ENCODE assay signal across 13 mouse cellular contexts in genomic region chr14:113590811-113591210, GRCm38 (mm10).
DNase-seq lines count a peak whose midpoint lies in the region; ATAC-seq lines count a peak whose summit lies in the region.
"Had no signal": no experiment of that assay in that cellular context is flagged by ENCODE, and none has a peak within 500 bp of the region (broad histone marks: within the 10 kb centered on the region; RNA-seq: fewer than 3 reads in every experiment).

No protein-coding gene starts in this region.

- peak; percentile 21 for DNase-seq in hindbrain, embryonic 14.5 days (ENCODE audit: low spot score)
- peak; percentile 44 for DNase-seq in embryo, embryonic 10 days (ENCODE audit: low spot score)
- peak; percentile 56 for DNase-seq in forelimb bud, embryonic 11.5 days (ENCODE audit: low read depth, low spot score)
- DNase-seq in limb, embryonic 11.5 days (ENCODE audit: low spot score) = peak; percentile 35
- no peak for DNase-seq in thymus, postnatal 14 days
- no peak for DNase-seq in thymus, postnatal 0 days (ENCODE audit: low spot score)
- DNase-seq: adrenal gland, postnatal 36 days; cerebellum, adult 11 months; heart, postnatal 36 days had no signal

- no peaks in the 10 kb centered on the region for H3K36me3 ChIP-seq in hindbrain, embryonic 14.5 days (replicated peaks; ENCODE audit: control insufficient read depth, insufficient read depth)
- H3K36me3 ChIP-seq in hindbrain, embryonic 16.5 days (ENCODE audit: control insufficient read depth, insufficient read depth, low read length) = no peaks in the 10 kb centered on the region
- H3K36me3 ChIP-seq in limb, embryonic 11.5 days (ENCODE audit: control insufficient read depth, insufficient read depth, low read length) = no peaks in the 10 kb centered on the region

- no peaks in the 10 kb centered on the region for H3K27me3 ChIP-seq in hindbrain, embryonic 14.5 days (ENCODE audit: control insufficient read depth, insufficient read depth, low read length)
- H3K27me3 ChIP-seq in hindbrain, embryonic 16.5 days (replicated peaks; ENCODE audit: control insufficient read depth, insufficient read depth, low read length) = no peaks in the 10 kb centered on the region
- H3K27me3 ChIP-seq in limb, embryonic 11.5 days (ENCODE audit: control insufficient read depth, insufficient read depth, low read length) = no peaks in the 10 kb centered on the region

- no peaks in the 10 kb centered on the region for H3K9me3 ChIP-seq in hindbrain, embryonic 14.5 days (ENCODE audit: control insufficient read depth, low read length)
- H3K9me3 ChIP-seq in hindbrain, embryonic 16.5 days (ENCODE audit: control insufficient read depth, low read length) = peaks cover 2% of the 10 kb centered on the region; the same call in 1 of the 2 replicates
- no peaks in the 10 kb centered on the region for H3K9me3 ChIP-seq in limb, embryonic 11.5 days (ENCODE audit: control insufficient read depth, low read length)

- no peak overlapping the region for H3K27ac ChIP-seq in hindbrain, embryonic 14.5 days
- no peak overlapping the region for H3K27ac ChIP-seq in hindbrain, embryonic 16.5 days (ENCODE audit: low read depth, low read length)
- no peak overlapping the region for H3K27ac ChIP-seq in limb, embryonic 11.5 days (replicated peaks; ENCODE audit: low read depth, low read length)
- H3K27ac ChIP-seq: kidney, postnatal 0 days had no signal

- no peak for ATAC-seq in hindbrain, embryonic 14.5 days (ENCODE audit: low FRiP score)
- ATAC-seq in hindbrain, embryonic 16.5 days = no peak
- no peak for ATAC-seq in limb, embryonic 11.5 days (ENCODE audit: insufficient number of reproducible peaks, low FRiP score, low TSS enrichment, low read depth)
- no peak for ATAC-seq in CD4-positive, CD25-positive, alpha-beta regulatory T cell, adult 4 months
- ATAC-seq: forebrain, embryonic 16.5 days had no signal

- no peak overlapping the region for H3K4me2 ChIP-seq in hindbrain, embryonic 14.5 days (replicated peaks)
- no peak overlapping the region for H3K4me2 ChIP-seq in hindbrain, embryonic 16.5 days (ENCODE audit: low read length)
- no peak overlapping the region for H3K4me2 ChIP-seq in limb, embryonic 11.5 days (ENCODE audit: low read depth, severe bottlenecking)

- H3K9ac ChIP-seq in hindbrain, embryonic 14.5 days = no peak overlapping the region
- no peak overlapping the region for H3K9ac ChIP-seq in hindbrain, embryonic 16.5 days (ENCODE audit: low read depth, low read length)
- H3K9ac ChIP-seq in limb, embryonic 11.5 days (ENCODE audit: low read length) = no peak overlapping the region

- WGBS in hindbrain, embryonic 14.5 days = 89% methylated on average over 5 of the region's 5 CpGs
- 80% methylated on average over 5 of the region's 5 CpGs for WGBS in hindbrain, embryonic 16.5 days
- WGBS in limb, embryonic 11.5 days = 54% methylated on average over 5 of the region's 5 CpGs

- no peaks in the 10 kb centered on the region for H3K4me1 ChIP-seq in hindbrain, embryonic 14.5 days (replicated peaks; ENCODE audit: control insufficient read depth, insufficient read depth, low read length)
- no peaks in the 10 kb centered on the region for H3K4me1 ChIP-seq in hindbrain, embryonic 16.5 days (ENCODE audit: control insufficient read depth, insufficient read depth, low read depth, low read length)
- no peaks in the 10 kb centered on the region for H3K4me1 ChIP-seq in limb, embryonic 11.5 days (ENCODE audit: control insufficient read depth, insufficient read depth, low read length)

- H3K4me3 ChIP-seq in hindbrain, embryonic 14.5 days (replicated peaks; ENCODE audit: low read length) = no peak overlapping the region
- H3K4me3 ChIP-seq in hindbrain, embryonic 16.5 days (ENCODE audit: low read length) = no peak overlapping the region
- H3K4me3 ChIP-seq in limb, embryonic 11.5 days (ENCODE audit: low read depth, low read length) = no peak overlapping the region

Comparison
In these comparisons a context has a peak if more than half of its experiments do, and no peak if none do; other contexts are left out.
1. DNase-seq: peak in hindbrain, embryonic 14.5 days (single experiment), embryo, embryonic 10 days (single experiment), forelimb bud, embryonic 11.5 days (single experiment) and limb, embryonic 11.5 days (single experiment); none in thymus, postnatal 14 days (single experiment) and thymus, postnatal 0 days (single experiment).